Mouse (Mus musculus) gastrocnemius, postnatal 4 days (tissue): ENCODE data around the gene Chrna7. TPM values are rescaled to one million over a fixed set of nuclear protein-coding genes. Genes with fewer than 3 reads are reported as not detected.
A peak's percentile ranks its signal among the peaks of the same experiment; 100 is the strongest.

Experiments used
- DNase-seq, 2 experiments: peaks; one replicate each; pipeline ENCODE4 v3.0.0; 2021 to 2022; ENCODE audit warnings: low spot score in 2 of 2, mixed read lengths in 2 of 2
- long read RNA-seq, 2 experiments: library from polyadenylated mRNA; stranded (forward); transcript quantifications; one replicate each; pipeline ENCODE4 v2.0.0; 2021
- total RNA-seq, 2 experiments: library from RNA; stranded (reverse); gene quantifications; 2 replicates each; pipeline ENCODE4 v1.2.3; 2021

Gene Chrna7
- total RNA-seq: 1 to 10 TPM; 1.3 to 1.4 TPM
- long read RNA-seq, experiment 1: 0 reads
- long read RNA-seq, experiment 2, partial matches to known transcripts: 0 of 2 reads
- long read RNA-seq, experiment 2, other reads (novel, unspliced or antisense): 1 of 2 reads

- peak; percentile 66 to 82 for DNase-seq
These were observed at the start of gene Chrna7 for GRCm38 (mm10) chr7:63212084-63212723. Gene Chrna7 (minus strand): TSS chr7:63212569.

- no peak for DNase-seq
These were observed 37.0 kb upstream of the Chrna7 start for GRCm38 (mm10) chr7:63249404-63249803.

DNA sequence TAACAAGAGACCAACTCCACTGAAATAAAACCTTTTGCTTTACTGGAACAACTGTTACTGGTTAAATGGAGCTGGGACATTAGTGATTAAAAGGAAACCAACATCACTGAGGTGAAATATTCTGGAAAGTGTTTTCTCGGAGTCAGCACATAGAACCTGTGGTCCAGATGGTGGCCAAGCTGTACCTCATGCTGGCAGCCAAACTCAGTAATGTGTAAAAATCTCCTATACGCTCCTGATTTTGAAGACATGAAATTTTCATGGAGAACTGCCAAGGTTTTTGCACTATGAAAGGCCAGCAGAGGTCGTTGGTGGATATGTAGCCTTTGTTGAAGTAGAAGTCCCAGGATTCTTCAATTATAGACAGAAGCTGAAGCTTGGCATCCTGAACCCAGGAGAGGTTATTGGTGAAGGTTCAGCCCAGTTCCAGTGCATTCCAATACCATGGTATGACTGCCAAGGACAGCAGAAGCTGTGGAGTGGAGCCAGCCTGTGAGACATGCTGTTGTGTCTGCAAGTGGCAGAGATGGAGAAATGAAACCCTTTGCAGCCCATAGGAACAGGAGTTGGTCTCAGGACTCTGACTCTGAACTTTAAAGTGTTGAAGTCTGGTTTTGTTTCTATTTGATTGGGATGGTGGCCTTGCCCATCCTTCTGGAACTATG is 25.6 kb upstream of the Chrna7 start:
- no peak for DNase-seq

- no peak for DNase-seq
These were observed 12.9 kb upstream of the Chrna7 start for GRCm38 (mm10) chr7:63225066-63225780.

DNA sequence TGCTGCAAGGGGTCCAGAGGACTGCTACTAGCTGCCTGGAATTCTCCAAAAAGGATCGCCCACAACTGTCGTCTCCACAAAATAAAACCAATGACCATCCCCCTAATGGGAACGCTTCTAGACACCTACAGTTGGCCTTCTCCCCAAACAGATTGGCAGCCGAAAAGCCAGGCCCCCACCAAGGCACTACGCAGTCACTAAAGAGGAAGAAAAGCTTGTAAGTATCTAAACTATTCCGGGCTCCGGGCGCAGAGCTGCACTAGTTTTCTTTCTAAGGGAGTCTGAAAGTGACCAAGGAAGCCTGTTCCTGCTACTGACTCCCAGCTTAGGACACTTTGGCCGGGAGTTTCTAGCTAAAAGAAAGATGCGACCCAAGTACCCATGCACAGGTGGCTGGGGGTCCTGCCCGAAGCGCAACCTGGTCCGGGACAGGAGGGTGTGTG is 707 bp downstream of the Chrna7 start:
- no peak for DNase-seq

DNA sequence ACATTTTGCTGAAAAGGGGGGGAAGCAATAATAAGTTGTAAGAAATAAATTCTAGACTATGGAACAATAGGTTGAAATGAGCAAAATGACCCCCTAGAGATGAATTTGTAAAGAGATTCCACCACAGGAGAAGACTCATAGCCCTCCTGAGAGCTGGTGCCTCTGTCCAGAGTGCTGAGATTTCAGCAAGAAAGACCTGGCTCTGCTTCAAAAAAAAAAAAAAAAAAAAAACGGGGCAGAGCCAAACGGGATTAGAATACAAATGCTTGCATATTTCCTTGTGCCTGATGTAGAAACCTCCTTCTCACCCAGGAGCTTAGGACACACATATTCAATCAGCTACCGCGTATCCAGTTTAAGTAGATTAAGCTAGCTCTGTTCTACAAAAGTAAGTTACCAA is 2.9 kb downstream of the Chrna7 start:
- no peak for DNase-seq

DNA sequence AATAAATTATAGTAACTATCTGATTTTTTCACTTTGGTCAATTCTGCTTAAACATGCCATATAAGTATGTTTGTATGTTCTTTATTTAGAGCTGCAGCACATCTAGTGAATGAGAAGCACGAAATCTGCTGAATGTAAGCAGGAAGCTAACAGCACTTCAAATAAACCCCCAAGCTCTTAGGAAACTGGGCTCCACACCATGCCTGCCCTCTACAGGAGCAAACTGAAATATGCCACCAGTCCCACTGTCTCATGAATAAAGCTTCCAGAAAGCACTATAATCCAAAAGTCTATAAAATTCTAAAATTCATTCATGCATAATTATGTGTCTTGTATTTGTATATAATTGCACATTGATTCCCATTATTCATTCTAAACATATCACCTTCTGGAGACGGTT is 5.2 kb downstream of the Chrna7 start:
- DNase-seq: no peak

DNA sequence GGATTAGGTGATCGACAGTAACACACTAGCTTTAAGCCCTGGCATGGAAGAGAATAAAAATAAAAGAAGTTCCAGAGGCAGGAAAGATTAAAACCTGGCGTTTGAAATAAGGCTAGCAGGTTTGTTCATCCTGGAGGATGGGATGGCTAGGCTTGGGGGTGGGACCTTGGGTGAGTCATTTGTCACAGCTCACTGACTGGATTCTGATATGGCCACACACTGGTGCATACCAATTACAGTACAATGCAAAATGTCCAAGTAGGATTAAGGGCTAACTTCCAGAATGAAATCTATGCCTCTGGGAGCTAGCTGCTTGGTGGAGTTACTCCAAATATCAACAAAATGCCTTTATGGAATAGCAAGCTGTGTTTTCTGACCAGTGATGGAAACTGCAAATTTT is 16.8 kb downstream of the Chrna7 start:
- no peak for DNase-seq

- no peak for DNase-seq
These were observed 22.5 kb downstream of the Chrna7 start for GRCm38 (mm10) chr7:63189647-63190534.

DNA sequence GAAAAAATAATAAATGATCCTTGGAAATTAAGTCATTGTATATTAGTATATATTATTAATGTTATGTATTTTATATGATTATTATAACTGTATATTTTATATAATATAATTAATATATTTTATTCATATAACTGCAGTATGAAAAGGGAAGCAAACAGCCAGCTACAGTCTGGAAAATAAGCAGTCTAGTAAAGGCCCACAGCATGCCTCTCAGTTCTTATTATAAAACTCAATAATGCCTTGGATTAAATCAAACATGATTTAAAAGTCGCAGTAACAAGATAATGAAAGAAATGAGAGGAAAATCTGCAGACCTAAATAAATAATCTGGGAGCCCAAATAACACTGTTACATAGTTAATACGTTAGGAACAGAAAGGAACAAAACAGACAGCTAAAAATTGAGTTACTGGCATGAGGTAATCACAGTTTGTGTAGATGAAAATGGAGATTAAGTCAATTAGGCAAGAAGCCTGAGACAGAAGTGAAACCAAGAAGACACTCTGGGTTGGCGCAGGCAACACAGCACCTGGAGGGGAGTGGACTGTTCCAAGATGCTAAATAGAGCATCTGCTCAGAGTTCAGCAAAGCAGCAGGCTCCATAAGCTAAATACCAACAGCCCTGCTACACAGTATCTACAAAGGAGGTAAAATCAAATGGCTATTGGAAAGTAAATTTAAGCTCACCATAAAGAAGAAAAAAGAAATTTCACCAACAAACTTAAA is 42.1 kb downstream of the Chrna7 start:
- no peak for DNase-seq

DNA sequence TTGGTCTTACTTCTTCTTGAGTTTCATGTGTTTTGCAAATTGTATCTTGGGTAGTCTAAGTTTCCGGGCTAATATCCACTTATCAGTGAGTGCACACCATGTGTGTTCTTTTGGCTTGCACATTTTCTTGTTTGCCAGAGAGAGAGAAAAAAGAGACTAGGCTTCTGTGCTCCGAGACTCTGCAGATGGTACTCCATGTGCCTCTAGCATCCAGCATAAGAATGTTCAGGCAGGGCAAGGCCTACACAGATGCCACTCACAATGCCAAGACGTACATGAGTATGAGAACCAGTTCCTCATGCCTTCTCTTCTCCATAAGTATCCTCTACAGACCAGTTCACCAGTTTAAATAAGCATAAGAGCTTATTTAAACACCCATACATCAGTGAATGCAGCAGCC is 47.8 kb downstream of the Chrna7 start:
- DNase-seq: no peak

DNA sequence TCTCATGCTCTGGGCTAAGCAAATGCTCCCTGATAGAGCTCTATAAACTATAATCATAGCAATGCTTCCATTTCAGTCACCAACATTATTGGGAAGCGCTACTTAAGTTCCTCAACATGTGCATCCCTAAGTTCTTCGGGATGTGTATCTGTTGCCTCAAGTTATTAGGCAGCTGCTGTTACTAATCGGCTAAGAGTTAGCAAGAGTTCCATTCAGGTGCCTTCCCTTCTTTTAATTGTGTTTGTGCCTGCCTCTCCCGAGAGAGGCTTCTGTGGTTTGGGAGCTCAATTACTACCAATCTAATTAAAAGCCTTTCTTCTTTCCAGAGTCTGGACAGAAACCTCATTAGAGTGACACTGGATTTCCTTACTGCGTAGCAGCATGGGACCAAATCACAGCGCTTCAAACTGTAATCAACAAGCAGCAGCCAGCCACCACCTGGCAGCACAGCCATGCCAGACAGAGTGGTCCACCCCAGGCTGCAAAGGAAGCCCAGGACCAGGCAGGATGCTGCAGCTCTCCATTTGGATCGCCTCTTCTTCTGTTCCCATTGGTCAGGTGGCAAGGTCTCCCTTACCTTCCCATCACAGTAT is 50.0 kb downstream of the Chrna7 start:
- no peak for DNase-seq

GRCm38 (mm10) chr7:63153239-63153638 is 59.1 kb downstream of the Chrna7 start:
- no peak for DNase-seq

DNA sequence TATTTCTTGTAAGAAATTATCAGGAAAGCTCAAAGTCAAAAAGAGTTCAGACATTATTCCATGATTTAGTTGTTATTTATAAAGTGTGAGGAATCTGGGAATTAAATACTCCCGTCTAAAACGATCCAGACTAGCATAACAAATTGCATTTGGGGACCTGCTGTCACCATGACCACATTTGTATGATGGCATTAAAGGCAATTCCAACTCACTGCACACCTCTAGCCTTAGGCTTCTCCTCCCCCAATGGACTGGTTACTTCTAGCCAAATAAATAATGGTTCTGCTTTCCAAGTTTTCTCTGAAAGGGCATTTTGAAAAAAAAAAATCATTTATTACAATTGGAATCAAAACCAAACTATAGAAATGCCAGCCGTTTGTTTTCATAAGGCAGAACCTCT is 63.6 kb downstream of the Chrna7 start:
- DNase-seq: no peak

DNA sequence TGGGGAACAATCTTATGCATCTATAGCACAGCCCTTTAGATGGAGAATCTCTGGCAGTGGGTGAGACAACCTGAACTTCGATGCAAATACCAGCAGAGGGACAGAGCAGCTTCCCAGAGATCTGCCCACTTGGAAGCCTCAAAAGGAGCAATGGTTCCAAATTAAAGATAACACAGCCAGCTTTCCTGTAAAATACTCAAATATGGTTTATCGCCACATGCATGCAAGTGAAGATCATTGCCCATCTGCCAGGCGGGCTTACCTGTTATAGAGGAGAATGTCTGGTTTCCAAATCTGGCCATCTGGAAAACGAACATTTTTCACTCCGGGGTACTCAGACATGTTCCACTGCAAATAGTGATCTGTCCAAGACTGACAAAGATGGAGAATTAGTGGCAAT is 64.0 kb downstream of the Chrna7 start:
- no peak for DNase-seq

GRCm38 (mm10) chr7:63122547-63122946 is 89.8 kb downstream of the Chrna7 start:
- DNase-seq: no peak

- DNase-seq: no peak
These were observed 98.7 kb downstream of the Chrna7 start for GRCm38 (mm10) chr7:63113671-63114070.

- no peak for DNase-seq
These were observed 99.1 kb downstream of the Chrna7 start for GRCm38 (mm10) chr7:63113252-63113651.

- no peak for DNase-seq
These were observed 103.0 kb downstream of the Chrna7 start for GRCm38 (mm10) chr7:63109348-63109747.

- DNase-seq: no peak
These were observed 126.4 kb downstream of the Chrna7 start for GRCm38 (mm10) chr7:63085954-63086353.
